Mouse (Mus musculus) T-helper 2 cell (primary cell): ENCODE measurements around the gene Tinagl1.

Experiments
- in situ Hi-C: fragments of 300-600 bp; cut with MboI, MseI; formaldehyde crosslinking; loops from one replicate; pipeline ENCODE4 v1.15.1; 2025; ENCODE audit warnings: high pct_unique_total_duplicates

Gene Tinagl1

DNA sequence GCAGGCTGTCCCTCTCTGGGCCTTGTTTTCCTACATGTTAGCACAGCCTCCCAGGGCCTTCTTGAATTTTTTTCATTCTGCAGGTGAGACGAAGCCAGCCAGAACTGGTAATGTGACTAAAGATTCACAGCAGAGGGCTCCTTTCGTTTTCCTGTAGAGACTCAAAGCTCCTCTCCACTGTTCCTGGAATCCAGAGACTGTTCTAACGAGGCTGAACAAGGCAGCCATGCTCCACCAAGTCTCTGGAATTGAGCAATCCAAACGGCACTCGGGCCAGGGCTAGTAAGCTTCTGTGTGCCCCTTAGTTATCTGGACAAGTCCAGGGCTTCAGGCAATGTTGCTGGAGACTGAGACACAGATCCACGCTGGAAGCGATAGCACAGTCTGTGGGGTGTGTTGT is 2.6 kb upstream of the Tinagl1 start:
- in situ Hi-C loops = no loop called here

DNA sequence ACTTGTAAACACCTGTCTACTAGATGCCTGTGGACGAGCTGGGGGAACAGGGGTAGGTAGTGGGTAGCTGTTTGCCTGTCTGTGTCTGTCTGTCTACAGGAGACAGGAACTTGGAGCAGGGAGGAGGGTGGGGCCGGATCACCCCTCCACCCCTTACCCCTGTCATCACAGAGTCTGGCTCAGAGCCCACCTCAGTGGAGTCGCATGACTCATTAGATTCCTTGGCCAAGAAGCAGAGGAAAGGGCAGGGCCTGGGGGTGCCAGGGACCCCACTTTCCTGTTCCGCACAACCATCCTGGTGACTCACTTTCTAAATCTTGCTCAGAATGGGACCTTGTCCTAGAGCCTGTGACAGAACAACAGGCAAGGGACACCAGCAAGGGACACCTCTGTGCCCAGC is 2.2 kb upstream of the Tinagl1 start:
- in situ Hi-C loops = no loop called here

GRCm38 (mm10) chr4:130176156-130176720 is 1.3 kb upstream of the Tinagl1 start:
- in situ Hi-C loops = no loop called here

- in situ Hi-C loops = no loop called here
These were observed 439 bp downstream of the Tinagl1 start for GRCm38 (mm10) chr4:130174335-130175031.

- in situ Hi-C loops = no loop called here
These were observed 1.0 kb downstream of the Tinagl1 start for GRCm38 (mm10) chr4:130173911-130174311.

- in situ Hi-C loops = no loop called here
These were observed 1.7 kb downstream of the Tinagl1 start for GRCm38 (mm10) chr4:130173060-130173822.

DNA sequence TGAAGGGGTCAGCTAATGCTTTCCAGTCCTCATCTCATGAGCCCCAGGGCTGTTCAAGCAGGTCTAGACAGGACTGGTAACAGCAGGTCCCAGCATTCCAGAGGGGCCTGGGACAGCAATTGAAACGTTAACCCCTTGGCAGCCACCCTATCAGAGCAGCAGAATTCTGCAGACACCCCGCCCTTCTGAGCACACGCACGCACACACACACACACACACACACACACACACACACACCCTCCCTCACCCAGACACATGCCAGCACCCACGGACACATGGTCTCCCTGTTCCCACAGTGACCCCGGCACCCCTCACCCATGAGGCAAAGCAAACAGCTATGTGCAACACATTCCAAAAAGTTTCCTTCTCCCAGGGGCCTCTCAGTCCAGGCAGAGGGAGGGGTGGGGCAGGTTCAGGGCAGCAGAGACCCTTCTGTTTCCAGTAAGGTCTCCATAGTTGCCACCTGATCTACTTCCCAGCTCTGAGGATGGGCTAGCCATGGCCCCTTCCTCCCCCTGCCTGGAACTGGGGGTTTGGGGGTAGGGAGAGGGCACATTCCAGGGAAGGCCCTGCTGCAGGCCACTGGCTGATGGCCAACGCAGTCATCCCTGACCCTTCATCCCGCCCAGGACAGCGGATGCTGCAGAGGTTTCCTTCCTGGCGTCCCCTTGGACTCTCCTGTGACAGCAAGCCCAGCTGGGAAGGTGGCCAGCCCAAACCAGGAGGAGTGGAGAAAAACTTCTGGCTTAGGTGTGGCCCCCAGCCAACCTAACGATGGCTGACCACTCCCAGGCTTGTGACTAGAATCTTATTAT is 2.8 kb downstream of the Tinagl1 start:
- in situ Hi-C loops = no loop called here

DNA sequence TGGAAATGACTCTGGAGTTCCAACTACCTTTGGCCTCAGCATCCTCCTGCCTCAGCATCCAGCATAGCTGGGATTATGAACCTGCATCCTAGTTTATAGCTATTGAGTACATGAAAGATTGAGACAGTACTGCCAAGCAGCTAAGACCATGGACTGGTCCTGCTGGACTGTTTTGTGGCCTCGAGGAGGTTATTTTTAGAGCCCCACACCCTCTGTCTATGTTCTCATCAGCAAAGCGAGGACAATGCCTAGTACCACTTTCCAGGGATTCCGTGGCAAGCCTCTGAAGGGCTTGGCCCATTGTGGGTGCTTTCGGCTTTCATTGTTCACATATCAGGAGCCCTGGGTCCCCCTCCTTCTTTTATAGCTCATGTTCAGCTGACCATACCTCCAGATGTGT is 4.6 kb downstream of the Tinagl1 start:
- in situ Hi-C loops = no loop called here

- in situ Hi-C loops = no loop called here
These were observed 5.4 kb downstream of the Tinagl1 start for GRCm38 (mm10) chr4:130169411-130169971.

DNA sequence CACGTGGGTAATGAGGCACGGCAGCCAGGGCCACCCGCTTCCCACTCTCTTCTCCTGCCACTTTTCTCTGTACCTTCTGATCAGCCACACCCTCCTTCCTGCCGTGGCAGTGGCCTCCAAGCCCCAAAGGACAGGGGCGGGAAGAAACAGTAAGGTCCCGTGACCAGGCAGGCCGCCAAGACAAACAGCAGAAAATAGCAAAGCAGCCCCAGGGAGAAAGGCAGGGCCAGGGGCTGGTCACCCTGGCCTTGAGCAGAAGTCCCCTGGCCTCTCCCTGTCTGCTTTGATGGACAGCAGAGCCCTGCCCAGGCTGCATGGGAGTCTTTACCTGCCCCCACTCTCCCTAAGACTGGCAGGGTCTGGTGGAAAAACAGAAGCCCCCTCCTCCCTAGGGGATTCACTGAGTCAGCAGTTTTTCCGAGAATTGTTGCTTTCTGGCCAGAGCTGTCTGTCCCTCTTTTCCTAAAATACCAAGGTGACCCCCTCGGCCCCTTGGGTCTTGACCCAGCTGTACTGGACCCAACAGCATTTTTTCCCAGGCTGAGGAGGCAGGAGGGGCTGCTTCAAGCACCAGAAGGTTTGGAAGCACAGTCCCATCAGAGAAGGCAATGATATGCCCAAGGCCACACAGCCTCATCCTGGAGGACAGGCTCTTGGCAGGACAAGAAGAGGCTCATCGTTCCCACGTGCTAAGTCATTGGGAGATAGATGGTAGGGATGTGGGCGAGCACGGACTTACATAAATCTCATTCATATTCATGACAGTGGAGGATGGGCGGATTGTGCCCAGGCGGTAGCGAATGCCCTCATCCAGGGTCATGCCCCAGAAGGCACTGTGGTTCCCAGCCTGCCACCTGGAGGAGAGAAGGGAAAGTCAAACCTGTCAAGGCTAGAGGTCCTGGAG is 6.4 kb downstream of the Tinagl1 start:
- in situ Hi-C loops = no loop called here

GRCm38 (mm10) chr4:130167814-130168213 is 7.1 kb downstream of the Tinagl1 start:
- in situ Hi-C loops = no loop called here

DNA sequence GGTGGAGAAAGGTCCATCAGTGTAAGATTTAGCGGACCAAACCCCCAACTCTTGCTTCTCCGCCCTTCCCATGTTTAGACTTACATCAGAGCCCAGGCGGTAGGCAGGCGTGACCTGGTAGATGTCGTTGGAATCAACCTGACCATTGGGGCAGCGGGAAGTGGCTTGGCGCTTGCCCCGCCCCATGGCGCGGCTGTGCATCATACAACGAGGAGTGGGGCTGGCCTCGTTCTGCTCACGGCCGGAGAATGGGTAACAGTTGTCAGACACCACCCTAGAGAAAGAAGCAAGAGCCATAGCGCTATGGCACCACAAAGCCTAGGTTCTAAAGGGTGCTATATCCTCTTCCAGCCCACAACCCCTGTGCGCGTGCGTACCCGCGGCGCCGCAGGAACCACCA is 7.6 kb downstream of the Tinagl1 start:
- in situ Hi-C loops = no loop called here

DNA sequence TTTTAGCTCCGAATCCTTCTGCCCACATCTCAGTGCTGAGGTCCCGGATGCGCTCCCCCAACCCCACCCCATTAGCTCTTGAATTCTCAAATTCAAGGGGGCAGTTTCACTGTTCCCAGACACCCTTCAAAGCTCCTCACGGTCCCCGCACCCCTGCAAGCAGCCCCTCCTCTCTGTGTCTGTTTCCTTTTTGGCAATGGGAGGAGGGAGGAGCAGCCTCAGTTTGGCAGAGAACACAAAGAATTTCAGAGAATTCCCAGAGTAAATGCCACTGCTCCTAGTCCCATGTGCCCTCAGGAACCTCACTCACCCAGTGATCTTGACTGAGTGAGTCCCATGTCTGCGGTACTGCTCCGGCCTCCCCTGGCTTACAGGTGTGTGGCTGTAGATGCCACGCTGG is 8.3 kb downstream of the Tinagl1 start:
- in situ Hi-C loops = no loop called here

DNA sequence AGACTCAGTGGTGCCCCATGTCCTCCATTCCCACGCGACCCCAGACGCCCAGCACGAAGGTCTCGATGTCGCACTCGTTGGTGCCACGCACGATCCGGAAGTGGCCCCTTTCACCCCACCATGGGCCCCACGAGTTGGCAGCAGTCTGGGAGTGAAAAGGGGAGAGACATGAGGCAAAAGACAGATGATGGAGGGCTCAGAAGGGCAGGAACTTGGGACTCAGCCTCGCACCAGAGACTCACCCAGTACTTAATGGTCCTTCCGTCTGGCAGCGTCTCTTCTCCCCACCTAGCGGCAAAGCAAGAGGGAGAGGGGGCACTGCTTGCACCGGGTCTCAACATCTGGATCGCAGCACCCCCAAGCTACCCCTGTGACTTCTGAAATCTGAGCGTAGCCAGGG is 8.9 kb downstream of the Tinagl1 start:
- in situ Hi-C loops = no loop called here

GRCm38 (mm10) chr4:130164121-130164520 is 10.8 kb downstream of the Tinagl1 start:
- in situ Hi-C loops = no loop called here

DNA sequence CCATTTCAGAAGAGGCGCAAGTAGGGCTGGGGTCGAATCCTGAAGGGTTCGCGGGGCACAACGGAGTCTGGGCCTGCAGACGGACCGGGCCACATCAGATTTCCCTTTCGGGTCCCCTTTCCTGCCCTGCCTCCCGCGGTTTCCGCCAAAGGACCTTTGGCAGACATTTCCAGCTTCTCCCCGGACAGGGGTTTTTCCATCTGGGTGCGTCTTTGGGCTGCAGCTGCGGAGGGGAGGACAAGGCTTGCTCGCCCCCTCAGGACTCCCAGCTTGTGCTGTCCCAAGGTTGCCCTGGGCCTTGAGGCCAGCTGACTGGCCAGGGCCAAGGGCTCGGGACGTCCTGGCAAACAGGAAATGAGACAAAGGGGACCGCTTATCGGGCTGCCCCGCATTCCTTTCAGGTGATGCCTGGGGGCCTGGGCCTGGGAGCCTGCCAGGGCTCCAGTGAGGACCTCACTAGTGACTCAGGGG is 11.5 kb downstream of the Tinagl1 start:
- in situ Hi-C loops = no loop called here

DNA sequence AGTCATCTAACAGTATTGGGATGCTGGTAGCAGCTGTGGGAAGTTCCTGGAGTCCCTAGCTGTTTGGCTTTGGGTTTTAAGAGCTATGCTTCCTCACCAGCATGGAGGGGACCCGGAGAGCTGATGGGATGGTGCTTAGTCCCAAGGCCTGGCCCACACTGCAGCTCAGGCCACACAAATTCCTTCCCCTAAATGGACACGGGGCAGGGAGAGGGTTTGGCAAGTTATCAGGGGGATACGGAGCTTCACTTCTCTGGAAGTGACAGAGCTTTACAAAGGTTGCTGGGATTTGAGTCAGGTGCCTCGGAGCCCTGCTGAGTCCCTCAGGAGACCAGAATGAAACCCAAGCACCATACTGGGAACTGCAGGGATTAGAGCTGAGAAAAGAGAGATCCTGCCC is 13.6 kb downstream of the Tinagl1 start:
- in situ Hi-C loops = no loop called here

DNA sequence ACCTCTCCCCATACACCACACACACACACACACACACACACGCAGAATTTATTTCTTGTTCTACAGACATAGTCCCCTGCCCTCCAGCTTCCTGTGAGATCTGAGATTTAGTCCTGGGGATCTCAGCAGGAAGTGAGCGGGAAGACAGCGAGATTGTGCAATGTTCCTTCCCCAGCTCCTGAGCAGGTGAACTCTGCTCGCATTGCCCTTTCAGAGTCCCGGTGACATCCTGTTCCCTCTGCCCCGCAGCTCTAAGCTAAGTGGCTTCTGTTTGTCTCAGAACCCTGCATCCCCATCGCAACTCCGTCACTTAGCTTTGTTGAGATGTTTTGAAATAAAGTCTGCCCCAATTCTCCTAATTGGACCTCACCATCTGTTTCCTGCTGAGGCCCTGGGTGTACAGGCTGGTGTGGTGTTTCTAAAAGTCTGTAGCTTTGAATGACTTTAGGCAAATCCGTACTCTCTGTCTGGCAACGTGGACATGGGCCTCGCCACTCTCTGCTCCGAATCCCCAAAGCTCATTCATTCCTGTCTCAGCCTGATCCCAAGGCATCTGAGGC is 18.0 kb downstream of the Tinagl1 start:
- in situ Hi-C loops = no loop called here

DNA sequence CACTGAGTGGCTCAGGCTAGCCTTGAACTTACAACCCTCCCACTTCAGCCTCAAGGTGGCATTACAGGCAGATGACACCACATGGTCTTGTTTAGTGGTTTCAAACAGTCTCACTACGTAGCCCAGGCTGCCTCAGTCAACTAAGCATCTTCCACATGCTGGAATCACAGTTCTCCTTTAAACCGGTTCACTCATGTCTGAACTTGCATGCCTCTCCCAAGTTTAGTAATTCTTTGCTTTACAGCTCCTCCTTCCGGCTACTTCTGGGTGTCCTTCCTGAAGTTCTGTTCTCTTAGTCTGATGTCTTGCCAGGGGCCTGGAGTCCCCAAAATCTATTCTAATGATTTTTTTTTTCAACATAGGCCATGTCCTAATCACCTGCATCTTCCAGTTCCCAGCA is 20.7 kb downstream of the Tinagl1 start:
- in situ Hi-C loops = no loop called here

DNA sequence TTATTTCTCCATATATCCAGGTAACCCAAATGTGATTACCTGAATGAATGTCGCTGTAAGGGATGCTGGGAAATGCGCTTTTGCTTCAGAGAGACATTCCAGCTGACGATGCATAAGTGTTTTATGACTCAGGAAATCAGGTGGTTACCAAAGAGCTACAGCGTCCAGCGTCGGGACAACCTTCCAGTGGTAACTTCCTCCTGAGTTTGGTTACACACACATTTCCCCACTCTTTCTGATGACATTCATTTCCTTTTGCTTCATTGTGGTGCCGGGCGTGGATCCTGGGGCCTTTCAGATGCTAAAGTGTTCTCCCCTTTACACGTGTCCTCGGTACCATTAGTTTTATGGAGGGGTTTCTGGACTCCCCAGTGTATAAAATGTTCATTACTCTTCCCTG is 26.5 kb downstream of the Tinagl1 start:
- in situ Hi-C loops = no loop called here
